Mouse (Mus musculus) liver, adult 2 months (tissue): ENCODE data around the gene Atpaf2.

Source experiments
- CTCF ChIP-seq: fragments of 200-500 bp; IDR thresholded peaks from 2 replicates; pipeline ENCODE4 v1.5.1; 2011; ENCODE audit warnings: low read depth, low read length, control low read depth
- POLR2A ChIP-seq: fragments of 200-500 bp; IDR thresholded peaks from 2 replicates; pipeline ENCODE4 v1.6.1; 2011; ENCODE audit warnings: low read length, control low read depth; ENCODE audit not compliant: insufficient read depth; ENCODE audit errors: extremely low read depth

DNA sequence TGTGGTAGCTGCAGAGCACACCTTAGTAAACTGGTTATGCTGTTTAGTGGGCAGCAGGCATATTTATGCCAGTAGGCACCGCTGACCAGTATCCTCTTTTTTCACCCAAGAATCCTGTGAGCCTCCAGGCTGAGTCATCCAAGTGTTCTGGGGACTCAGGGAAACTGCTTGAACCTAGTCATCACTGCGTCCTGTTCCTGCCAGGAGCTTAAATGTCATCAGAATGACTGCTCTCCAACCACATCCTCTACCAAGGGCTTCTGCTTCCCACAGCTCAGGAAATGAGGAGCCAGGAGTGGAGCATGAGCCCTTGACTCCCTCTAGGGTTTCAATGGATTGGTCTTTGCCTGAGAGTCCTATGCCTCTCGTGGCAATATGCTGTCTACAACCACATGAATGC lies 18.4 kb upstream of the Atpaf2 start:
- no peak for TF ChIP-seq CTCF
- TF ChIP-seq POLR2A, result no peak
